Mouse (Mus musculus) activated CD4-positive, CD25-positive, alpha-beta regulatory T cell, adult 9 weeks (primary cell): ENCODE data around the gene Kbtbd7. TPM values are rescaled to one million over a fixed set of nuclear protein-coding genes. Genes with fewer than 3 reads are reported as not detected.

Experiments
- polyA plus RNA-seq: library from polyadenylated mRNA; unstranded; fragments of 100-300 nt; shearing (Covaris generic); gene quantifications from one replicate; pipeline ENCODE4 v1.2.1, GENCODE M21; 2017

Kbtbd7 gene
- 2.5 TPM for polyA plus RNA-seq

DNA sequence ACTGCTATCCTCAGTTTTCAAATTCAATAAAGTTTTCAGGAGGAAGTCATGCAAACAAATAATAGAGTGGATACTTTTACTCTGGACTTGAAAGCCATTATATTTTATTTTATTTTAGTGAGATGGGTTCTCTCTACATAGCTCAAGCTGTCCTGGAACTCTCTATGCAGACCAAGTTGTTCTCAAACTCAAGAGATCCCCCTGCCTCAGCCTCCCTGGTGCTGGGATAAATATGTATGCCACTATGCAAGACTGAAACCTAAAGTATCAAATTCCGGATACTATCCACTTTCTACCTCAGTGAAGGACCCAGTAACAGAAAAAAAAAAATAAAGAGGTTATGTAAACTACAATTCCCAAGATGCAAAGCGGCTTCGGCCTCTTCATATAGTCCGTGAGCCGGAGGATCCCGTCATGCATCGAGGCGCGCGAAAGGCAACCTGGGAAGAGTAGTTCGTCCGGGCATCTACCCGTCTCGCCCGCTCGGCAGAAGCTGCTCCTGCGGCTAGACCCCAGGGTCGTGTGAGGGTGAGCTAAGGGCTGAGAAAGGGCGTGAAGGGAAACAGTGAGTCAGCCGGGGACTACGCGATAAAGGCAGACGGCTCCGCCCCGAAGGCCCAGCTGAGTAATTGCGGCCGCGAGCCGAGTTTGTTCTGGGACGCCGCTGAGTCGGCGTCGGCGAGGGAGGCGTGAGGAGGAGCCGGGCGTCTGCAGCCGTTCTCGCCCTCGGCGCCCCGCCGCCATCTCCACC, at the start of gene Kbtbd7:
Gene Kbtbd7, plus strand, starts transcription at position 533 of the 751 bp plus-strand sequence.

GRCm38 (mm10) chr14:79390265-79390926, 35.9 kb upstream of the Kbtbd7 start, which contains the start of gene Naa16:
Naa16 (minus strand) TSS chr14:79390778.

GRCm38 (mm10) chr14:79397321-79398122, 28.8 kb upstream of the Kbtbd7 start, which contains the start of gene Mtrf1:
Mtrf1 (plus strand) TSS chr14:79397772.

DNA sequence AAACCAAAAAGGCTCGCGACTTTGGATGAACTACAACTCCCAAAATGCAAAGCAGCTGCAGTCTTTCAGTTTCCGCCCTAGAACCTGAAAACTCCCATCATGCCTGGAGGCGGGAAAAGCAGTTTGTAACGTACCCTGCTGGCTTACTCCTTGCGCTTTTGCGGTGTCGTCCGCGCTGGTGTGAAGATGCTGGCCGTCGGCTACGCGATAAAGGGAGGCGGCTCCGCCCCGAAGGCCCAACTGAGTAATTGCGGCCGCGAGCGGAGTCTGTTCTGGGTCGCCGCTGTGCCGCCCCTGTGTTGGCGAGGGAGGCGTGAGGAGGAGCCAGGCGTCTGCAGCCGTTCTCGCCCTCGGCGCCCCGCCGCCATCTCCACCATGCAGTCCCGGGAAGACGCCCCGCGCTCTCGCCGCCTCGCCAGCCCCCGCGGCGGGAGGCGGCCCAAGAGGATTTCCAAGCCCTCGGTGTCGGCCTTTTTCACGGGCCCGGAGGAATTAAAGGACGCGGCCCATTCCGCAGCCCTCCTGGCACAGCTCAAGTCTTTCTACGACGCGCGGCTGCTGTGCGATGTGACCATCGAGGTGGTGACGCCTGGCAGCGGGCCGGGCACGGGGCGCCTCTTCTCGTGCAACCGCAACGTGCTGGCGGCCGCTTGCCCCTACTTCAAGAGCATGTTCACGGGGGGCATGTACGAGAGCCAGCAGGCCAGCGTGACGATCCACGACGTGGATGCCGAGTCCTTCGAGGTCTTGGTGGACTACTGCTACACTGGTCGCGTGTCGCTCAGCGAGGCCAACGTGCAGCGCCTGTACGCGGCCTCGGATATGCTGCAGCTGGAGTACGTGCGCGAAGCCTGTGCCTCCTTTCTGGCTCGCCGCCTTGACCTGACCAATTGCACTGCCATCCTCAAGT, 25.6 kb downstream of the Kbtbd7 start, which contains the start of gene Kbtbd6:
Gene Kbtbd6, plus strand, starts transcription at position 155 of the 910 bp plus-strand sequence.

Other genes starting within 250 kb of the Kbtbd7 start
- not detected for gene Zfp957, start 179.1 kb upstream of the Kbtbd7 start, polyA plus RNA-seq
- 9.5 TPM for gene Rgcc, start 124.9 kb upstream of the Kbtbd7 start, polyA plus RNA-seq
- gene Naa16, start 35.7 kb upstream of the Kbtbd7 start, polyA plus RNA-seq: 62.6 TPM
- gene Mtrf1, start 28.7 kb upstream of the Kbtbd7 start, polyA plus RNA-seq: 5.7 TPM
- gene Kbtbd6, start 25.3 kb downstream of the Kbtbd7 start, polyA plus RNA-seq: 0.31 TPM
- 192 TPM for gene Elf1, start 54.7 kb downstream of the Kbtbd7 start, polyA plus RNA-seq
- 34.9 TPM for gene Wbp4, start 55.0 kb downstream of the Kbtbd7 start, polyA plus RNA-seq
- gene Sugt1, start 161.2 kb downstream of the Kbtbd7 start, polyA plus RNA-seq: 143 TPM
- not detected for gene Cnmd, start 235.7 kb downstream of the Kbtbd7 start, polyA plus RNA-seq